Mouse (Mus musculus): ENCODE measurements around the gene Adh6b. TPM values are rescaled to one million over a fixed set of nuclear protein-coding genes. Genes with fewer than 3 reads are reported as not detected.
"Not testable (repeated sequence)": the region's sequence is repeated elsewhere in the genome, so short reads cannot be mapped to it uniquely, and the experiment has no call there.

Adh6b gene
- polyA plus RNA-seq, 1 experiment from 2014 or later, result 0.81 TPM

DNA sequence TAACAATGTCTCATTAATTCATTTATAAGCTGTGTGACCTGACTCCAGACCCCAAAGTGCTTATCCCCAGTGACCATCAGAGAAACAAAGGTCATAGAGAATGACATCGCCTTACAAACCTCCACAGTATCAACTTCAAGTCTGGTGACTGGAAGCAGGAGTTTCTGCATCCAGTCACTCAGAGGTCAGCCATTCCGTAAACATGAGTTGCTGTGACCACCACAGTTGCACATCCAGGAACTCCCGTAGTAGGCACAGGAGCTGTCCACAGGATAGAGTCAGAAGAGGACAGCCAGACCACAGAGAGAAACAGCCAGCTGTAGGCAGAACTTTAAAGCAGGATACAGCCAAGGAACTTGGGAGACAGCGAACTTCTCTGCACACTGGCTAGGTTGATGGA, 28.7 kb downstream of the Adh6b start:
- not testable (repeated sequence) for H3K4me3 ChIP-seq; H3K27me3 ChIP-seq (ENCODE audit: low read depth, poor library complexity, severe bottlenecking); H3K4me1 ChIP-seq; H3K36me3 ChIP-seq; H3K9me3 ChIP-seq (replicated peaks); H3K27ac ChIP-seq; DNase-seq (ENCODE audit: low spot score)
- WGBS, result 72% methylated on average over 4 of the region's 4 CpGs

DNA sequence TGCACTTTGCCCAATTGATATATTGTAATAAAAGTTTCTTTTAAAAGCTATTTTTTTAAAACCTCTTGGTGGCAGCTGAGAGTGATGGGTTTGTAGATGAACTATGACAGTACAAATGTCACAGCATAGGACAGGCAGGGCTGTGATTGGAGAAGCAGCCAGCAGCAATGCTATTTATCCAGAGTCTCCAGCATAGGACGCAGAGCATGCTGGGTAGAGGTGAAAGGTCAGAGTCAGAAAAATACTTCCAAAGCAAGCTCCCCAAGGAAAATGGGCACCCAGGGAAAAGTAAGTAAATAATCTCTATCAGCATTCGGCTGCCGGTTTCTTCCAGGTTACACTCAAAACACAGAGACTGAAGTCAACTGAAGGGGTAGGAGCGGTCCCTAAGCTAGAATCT, 32.3 kb downstream of the Adh6b start:
- Histone ChIP-seq H3K27ac (no peak overlapping the region), H3K36me3 (no peaks in the 10 kb centered on the region), H3K27me3 (ENCODE audit: low read depth, poor library complexity, severe bottlenecking) (no peaks in the 10 kb centered on the region), H3K9me3 (replicated peaks) (no peaks in the 10 kb centered on the region), H3K4me3 (no peak overlapping the region), H3K4me1 (no peaks in the 10 kb centered on the region)
- WGBS, result 84% methylated on average over 4 of the region's 4 CpGs
- DNase-seq (ENCODE audit: low spot score), result no peak

DNA sequence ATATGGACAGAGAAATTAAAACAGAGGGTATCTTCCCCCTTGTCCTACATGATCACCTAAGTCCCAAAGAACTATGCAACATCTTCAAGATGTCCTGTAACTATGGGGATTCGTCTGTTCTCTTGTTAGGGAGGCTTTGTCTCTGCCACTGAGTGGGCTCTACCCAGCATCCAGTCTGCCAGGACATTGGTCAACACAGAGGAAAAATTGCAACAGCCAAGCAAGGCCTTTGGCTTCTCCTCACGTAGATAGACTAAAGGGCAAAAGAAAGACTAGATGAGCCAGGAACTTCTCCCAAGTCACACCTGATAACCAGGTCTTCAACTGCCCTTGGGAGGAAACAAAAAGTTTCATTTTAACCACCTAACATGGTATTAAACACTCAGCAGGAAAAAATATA, 33.6 kb downstream of the Adh6b start:
- no peaks in the 10 kb centered on the region for H3K9me3 ChIP-seq (replicated peaks)
- H3K4me1 ChIP-seq, result no peaks in the 10 kb centered on the region
- WGBS, result 75% methylated on average over 2 of the region's 2 CpGs
- H3K36me3 ChIP-seq, result no peaks in the 10 kb centered on the region
- no peak overlapping the region for H3K27ac ChIP-seq
- H3K27me3 ChIP-seq (ENCODE audit: low read depth, poor library complexity, severe bottlenecking), result no peaks in the 10 kb centered on the region
- no peak overlapping the region for H3K4me3 ChIP-seq
- no peak for DNase-seq (ENCODE audit: low spot score)

DNA sequence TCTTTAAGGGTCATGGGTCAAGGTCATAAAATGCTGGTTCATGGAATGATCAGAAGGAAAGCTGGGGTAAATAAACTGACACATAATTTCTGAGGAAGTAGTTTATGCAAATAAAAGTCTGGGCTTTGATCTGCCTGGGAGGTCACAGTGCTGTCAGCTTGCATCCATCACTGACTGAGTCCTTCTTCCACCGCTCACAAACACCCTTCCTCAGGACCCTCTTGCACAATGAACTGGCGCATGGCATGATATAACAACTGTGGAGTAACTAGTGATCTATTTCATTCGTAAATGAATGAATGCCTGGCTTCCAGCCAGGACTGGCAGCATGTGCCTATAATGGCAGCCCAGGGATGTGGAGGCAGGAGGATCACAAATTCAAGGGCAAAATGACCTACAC, 39.6 kb downstream of the Adh6b start:
- Histone ChIP-seq H3K36me3 (no peaks in the 10 kb centered on the region), H3K4me3 (no peak overlapping the region), H3K27ac (no peak overlapping the region), H3K9me3 (replicated peaks) (no peaks in the 10 kb centered on the region), H3K4me1 (peaks cover 5% of the 10 kb centered on the region; the same call in 1 of the 2 replicates), H3K27me3 (ENCODE audit: low read depth, poor library complexity, severe bottlenecking) (no peaks in the 10 kb centered on the region)
- 18% methylated on average over 3 of the region's 3 CpGs for WGBS
- DNase-seq (ENCODE audit: low spot score), result peak; percentile 37

DNA sequence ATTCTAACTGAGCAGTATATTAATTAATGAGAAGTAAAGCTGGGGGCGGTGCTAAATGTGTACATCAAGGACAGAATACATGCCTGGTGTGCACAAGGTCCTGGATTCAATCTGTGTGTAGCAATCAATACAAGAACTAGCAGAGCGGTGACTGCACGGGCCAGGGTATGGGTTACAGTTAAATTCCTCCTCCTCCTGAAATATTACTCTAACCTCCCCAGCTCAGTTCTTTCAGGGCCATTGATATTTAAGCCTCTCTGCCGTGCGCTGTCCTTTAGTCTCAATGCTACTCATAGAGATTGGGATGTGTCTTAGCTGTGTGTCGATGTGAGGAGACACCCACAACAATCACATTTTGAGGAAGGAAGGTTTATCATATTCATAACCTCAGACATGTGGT, 45.6 kb downstream of the Adh6b start:
- Histone ChIP-seq H3K36me3 (no peaks in the 10 kb centered on the region), H3K27ac (no peak overlapping the region), H3K4me3 (no peak overlapping the region), H3K27me3 (ENCODE audit: low read depth, poor library complexity, severe bottlenecking) (no peaks in the 10 kb centered on the region), H3K4me1 (no peaks in the 10 kb centered on the region), H3K9me3 (replicated peaks) (no peaks in the 10 kb centered on the region)
- 92% methylated on average over 6 of the region's 6 CpGs for WGBS
- no peak for DNase-seq (ENCODE audit: low spot score)

DNA sequence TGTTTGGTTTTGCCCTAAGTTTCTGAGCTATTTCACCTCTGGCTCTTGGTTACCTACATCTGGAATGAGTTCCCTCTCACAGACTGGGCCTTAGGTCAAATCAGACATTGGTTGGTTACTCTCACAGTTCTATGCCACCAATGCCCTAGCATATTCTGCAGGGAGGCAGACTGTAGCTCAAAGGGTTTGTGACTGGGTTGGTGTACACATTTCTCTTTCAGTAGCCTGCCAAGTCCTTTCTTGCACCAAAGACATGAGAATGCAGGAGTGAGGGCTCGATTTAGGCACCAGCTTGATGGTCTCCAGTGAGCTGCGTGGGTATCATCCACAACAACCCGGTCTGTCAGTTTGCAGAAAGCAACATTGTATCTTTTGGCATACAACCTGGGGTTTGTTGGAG, 63.3 kb downstream of the Adh6b start:
- no peaks in the 10 kb centered on the region for H3K4me1 ChIP-seq
- no peaks in the 10 kb centered on the region for H3K9me3 ChIP-seq (replicated peaks)
- H3K4me3 ChIP-seq, result no peak overlapping the region
- H3K27me3 ChIP-seq (ENCODE audit: low read depth, poor library complexity, severe bottlenecking), result no peaks in the 10 kb centered on the region
- no peak for DNase-seq (ENCODE audit: low spot score)
- WGBS, result 88% methylated on average over 3 of the region's 3 CpGs
- H3K27ac ChIP-seq, result no peak overlapping the region
- no peaks in the 10 kb centered on the region for H3K36me3 ChIP-seq

DNA sequence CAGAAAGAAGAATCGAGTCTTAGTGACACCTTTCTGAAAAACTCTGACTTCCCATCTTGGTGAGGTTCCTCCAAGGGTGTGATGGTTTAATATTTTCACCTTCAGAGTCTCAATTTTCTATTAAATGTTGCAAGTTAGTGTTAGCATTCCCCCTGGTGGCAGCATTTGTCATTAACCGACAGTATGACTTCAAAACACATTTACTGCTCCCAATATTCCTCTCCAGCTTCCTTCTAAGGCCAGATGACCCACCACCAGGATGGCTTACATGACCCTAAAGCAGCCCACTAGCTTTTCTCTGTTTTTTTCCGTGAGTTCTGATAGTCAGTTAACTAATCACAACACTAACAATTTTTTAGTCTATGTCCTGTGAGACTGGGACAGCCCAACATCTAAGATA, 63.8 kb downstream of the Adh6b start:
- 52% methylated on average over 3 of the region's 3 CpGs for WGBS
- no peak overlapping the region for H3K4me3 ChIP-seq
- no peaks in the 10 kb centered on the region for H3K36me3 ChIP-seq
- no peaks in the 10 kb centered on the region for H3K9me3 ChIP-seq (replicated peaks)
- DNase-seq (ENCODE audit: low spot score), result no peak
- no peaks in the 10 kb centered on the region for H3K4me1 ChIP-seq
- no peaks in the 10 kb centered on the region for H3K27me3 ChIP-seq (ENCODE audit: low read depth, poor library complexity, severe bottlenecking)
- no peak overlapping the region for H3K27ac ChIP-seq

DNA sequence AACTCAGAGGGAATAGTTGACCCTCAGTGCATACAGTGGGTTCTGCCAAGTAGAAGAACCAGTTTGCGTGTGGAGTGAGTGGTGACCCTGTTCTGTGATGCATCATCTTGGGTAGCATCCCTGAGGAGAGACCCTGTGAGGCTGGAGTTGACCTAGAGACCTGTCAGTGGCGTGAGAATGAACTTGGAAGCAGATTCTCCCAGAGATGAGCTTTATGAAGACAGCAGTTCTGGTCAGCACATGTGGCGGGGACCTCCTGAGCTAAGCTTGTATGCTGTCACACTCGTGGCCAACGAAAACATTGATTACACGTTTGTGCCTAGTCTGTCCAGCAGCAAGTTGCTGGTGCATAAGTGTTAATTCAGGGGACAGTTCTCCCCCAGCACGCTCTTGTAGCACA, 64.3 kb downstream of the Adh6b start:
- Histone ChIP-seq H3K4me3 (no peak overlapping the region), H3K36me3 (no peaks in the 10 kb centered on the region), H3K9me3 (replicated peaks) (no peaks in the 10 kb centered on the region), H3K27ac (no peak overlapping the region), H3K27me3 (ENCODE audit: low read depth, poor library complexity, severe bottlenecking) (no peaks in the 10 kb centered on the region), H3K4me1 (no peaks in the 10 kb centered on the region)
- 88% methylated on average over 7 of the region's 7 CpGs for WGBS
- DNase-seq (ENCODE audit: low spot score), result no peak

DNA sequence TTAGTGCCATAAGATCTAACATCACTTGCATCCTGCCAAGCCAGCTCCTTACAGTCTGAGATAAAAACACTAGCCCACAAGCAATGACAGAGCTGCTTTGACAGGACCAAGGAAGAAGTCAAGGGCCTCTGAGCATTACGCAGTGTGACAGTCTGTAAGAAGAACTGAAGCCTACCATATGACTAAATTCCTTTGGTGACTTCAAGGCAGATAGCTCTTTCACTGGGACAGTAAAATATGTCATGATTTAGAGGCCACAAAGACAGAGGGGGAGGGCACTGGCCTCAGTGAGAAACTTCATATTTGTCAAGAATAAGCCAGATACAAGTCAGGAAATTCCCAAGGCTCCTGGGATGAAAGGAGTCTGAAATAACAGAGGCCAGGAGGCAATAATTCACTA, 66.3 kb downstream of the Adh6b start:
- H3K9me3 ChIP-seq (replicated peaks), result no peaks in the 10 kb centered on the region
- H3K27me3 ChIP-seq (ENCODE audit: low read depth, poor library complexity, severe bottlenecking), result no peaks in the 10 kb centered on the region
- no peak for DNase-seq (ENCODE audit: low spot score)
- H3K4me1 ChIP-seq, result no peaks in the 10 kb centered on the region
- H3K36me3 ChIP-seq, result no peaks in the 10 kb centered on the region
- no peak overlapping the region for H3K4me3 ChIP-seq
- H3K27ac ChIP-seq, result no peak overlapping the region
- WGBS, result 93% methylated on average over 1 of the region's 1 CpGs

Other genes with a start within 250 kb of the Adh6b start
- gene Trmt10a, start 198.3 kb upstream of the Adh6b start, polyA plus RNA-seq (2016; fragmentation: Nextera tagmentation; extraction: Ambion mirVana), result 16.0 and 17.1 TPM in 2 replicates
- 7.5 and 8.9 TPM in 2 replicates for gene Mttp, start 196.8 kb upstream of the Adh6b start, polyA plus RNA-seq (2016; fragmentation: Nextera tagmentation; extraction: Ambion mirVana)
- gene 4930579F01Rik, start 147.9 kb upstream of the Adh6b start, polyA plus RNA-seq (2016; fragmentation: Nextera tagmentation; extraction: Ambion mirVana), result not detected in 2 replicates
- gene Adh7, start 124.0 kb upstream of the Adh6b start, polyA plus RNA-seq (2016; fragmentation: Nextera tagmentation; extraction: Ambion mirVana), result 0.20 TPM in 1 of 2 replicates, not detected in the other
- 2.5 and 3.3 TPM in 2 replicates for gene Adh1, start 80.8 kb upstream of the Adh6b start, polyA plus RNA-seq (2016; fragmentation: Nextera tagmentation; extraction: Ambion mirVana)
- not detected in 2 replicates for gene Adh6a, start 28.5 kb upstream of the Adh6b start, polyA plus RNA-seq (2016; fragmentation: Nextera tagmentation; extraction: Ambion mirVana)
- gene Adh4, start 73.7 kb downstream of the Adh6b start, polyA plus RNA-seq (2016; fragmentation: Nextera tagmentation; extraction: Ambion mirVana), result not detected in 2 replicates
- 256 and 282 TPM in 2 replicates for gene Adh5, start 101.3 kb downstream of the Adh6b start, polyA plus RNA-seq (2016; fragmentation: Nextera tagmentation; extraction: Ambion mirVana)
- 49.7 and 51.1 TPM in 2 replicates for gene Metap1, start 147.7 kb downstream of the Adh6b start, polyA plus RNA-seq (2016; fragmentation: Nextera tagmentation; extraction: Ambion mirVana)
- gene Eif4e, start 184.4 kb downstream of the Adh6b start, polyA plus RNA-seq (2016; fragmentation: Nextera tagmentation; extraction: Ambion mirVana), result 540 and 565 TPM in 2 replicates

All from limb, embryonic 10.5 days (tissue).